Comparison of ENCODE assay signal across 8 mouse cellular contexts in the genomic region with DNA sequence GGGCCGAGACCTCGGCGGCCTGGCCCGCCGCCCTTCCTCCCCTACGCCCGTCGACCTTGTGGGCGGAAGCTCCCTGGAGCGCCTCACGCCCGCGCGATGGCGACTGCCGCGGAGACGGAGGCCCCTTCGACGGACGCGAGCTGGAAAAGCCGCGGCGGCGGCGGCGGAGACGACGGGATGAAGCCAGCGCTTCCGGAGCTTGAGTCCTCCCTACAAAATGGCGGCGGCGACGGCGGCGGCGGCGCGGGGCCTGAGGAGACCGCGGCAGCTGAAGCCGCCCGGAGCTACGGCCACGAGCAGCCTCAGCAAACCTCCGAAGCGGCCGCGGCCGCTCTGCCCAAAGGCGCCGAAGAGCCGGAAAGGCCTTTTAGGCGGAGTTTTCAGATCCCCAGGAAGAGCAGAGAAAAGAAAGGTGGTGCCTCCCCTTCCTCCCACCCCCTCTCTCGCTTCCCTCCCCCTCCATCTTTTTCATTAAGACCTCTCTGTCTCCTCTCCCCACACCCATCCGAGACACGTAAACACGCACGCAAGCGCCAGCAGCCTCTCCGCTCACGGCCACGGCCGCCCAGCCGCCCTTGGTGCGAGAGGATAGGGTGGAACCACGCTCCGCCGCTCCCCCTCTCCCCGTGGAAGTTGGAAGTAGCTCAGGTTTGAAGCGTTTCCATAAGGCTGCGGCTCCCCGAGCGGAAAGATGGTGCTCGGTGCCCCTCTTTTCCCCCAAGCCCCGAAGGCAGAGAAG. TPM values are rescaled to one million over a fixed set of nuclear protein-coding genes. Genes with fewer than 3 reads are reported as not detected.
DNase-seq lines count a peak whose midpoint lies in the region; ATAC-seq lines count a peak whose summit lies in the region.

No protein-coding gene starts in this region.

- H3K27ac ChIP-seq in heart, embryonic 14.5 days (replicated peaks in 1 of 2; ENCODE audit: control insufficient read depth in 1 of 2, insufficient read depth in 1 of 2, low read depth in 2 of 2, low read length in 2 of 2): peak overlapping the region; percentile 86 to 100
- H3K27ac ChIP-seq in liver, embryonic 15.5 days (replicated peaks): peak overlapping the region; percentile 95
- peak overlapping the region; percentile 97 for H3K27ac ChIP-seq in neural tube, embryonic 12.5 days

- H3K4me2 ChIP-seq in heart, embryonic 14.5 days (ENCODE audit: low read length): peak overlapping the region; percentile 96
- peak overlapping the region; percentile 94 for H3K4me2 ChIP-seq in liver, embryonic 15.5 days
- peak overlapping the region; percentile 73 for H3K4me2 ChIP-seq in neural tube, embryonic 12.5 days (replicated peaks)

- peak overlapping the region; percentile 71 to 81 for H3K4me3 ChIP-seq in heart, embryonic 14.5 days (ENCODE audit: control insufficient read depth in 1 of 2, insufficient read depth in 1 of 2, low read depth in 1 of 2, low read length in 2 of 2)
- peak overlapping the region; percentile 86 for H3K4me3 ChIP-seq in liver, embryonic 15.5 days (replicated peaks)
- H3K4me3 ChIP-seq in neural tube, embryonic 12.5 days: peak overlapping the region; percentile 65

- peaks cover 17% of the 10 kb centered on the region for H3K36me3 ChIP-seq in heart, embryonic 14.5 days (ENCODE audit: control insufficient read depth, insufficient read depth, low read length)
- peaks cover 17% of the 10 kb centered on the region; the same call in 1 of the 2 replicates for H3K36me3 ChIP-seq in liver, embryonic 15.5 days (replicated peaks)
- H3K36me3 ChIP-seq in neural tube, embryonic 12.5 days: peaks cover 13% of the 10 kb centered on the region

- WGBS in heart, embryonic 14.5 days: under 1% methylated on average over 77 of the region's 78 CpGs
- under 1% methylated on average over 78 of the region's 78 CpGs for WGBS in liver, embryonic 15.5 days (ENCODE audit: insufficient replicate concordance)
- WGBS in neural tube, embryonic 12.5 days: under 1% methylated on average over 71 of the region's 78 CpGs

- H3K27me3 ChIP-seq in heart, embryonic 14.5 days (ENCODE audit: control insufficient read depth, insufficient read depth, low read length): no peaks in the 10 kb centered on the region
- H3K27me3 ChIP-seq in liver, embryonic 15.5 days: peaks cover 5% of the 10 kb centered on the region; the same call in 1 of the 2 replicates
- no peaks in the 10 kb centered on the region for H3K27me3 ChIP-seq in neural tube, embryonic 12.5 days (replicated peaks)

- peak overlapping the region; percentile 95 for H3K9ac ChIP-seq in heart, embryonic 14.5 days (ENCODE audit: low read length)
- peak overlapping the region; percentile 89 for H3K9ac ChIP-seq in liver, embryonic 15.5 days
- peak overlapping the region; percentile 92 for H3K9ac ChIP-seq in neural tube, embryonic 12.5 days

- DNase-seq in CD4-positive, CD25-positive, alpha-beta regulatory T cell, adult 2 months (ENCODE audit: low read depth, low spot score): peak; percentile 90
- DNase-seq in brain, embryonic 18.5 days (ENCODE audit: low read depth, low spot score): peak; percentile 76
- peak; percentile 88 for DNase-seq in kidney, postnatal 14 days
- peak; percentile 89 for DNase-seq in telencephalon, adult 2 months (ENCODE audit: low read depth, low spot score)

- peaks cover 17% of the 10 kb centered on the region for H3K9me3 ChIP-seq in heart, embryonic 14.5 days (ENCODE audit: control insufficient read depth, low read length)
- H3K9me3 ChIP-seq in liver, embryonic 15.5 days (replicated peaks): 0 out of 2 replicates have a peak, but pooled peaks cover 6% of the 10 kb centered on the region
- H3K9me3 ChIP-seq in neural tube, embryonic 12.5 days: peaks cover 12% of the 10 kb centered on the region

- H3K4me1 ChIP-seq in heart, embryonic 14.5 days (ENCODE audit: control insufficient read depth in 2 of 2, insufficient read depth in 2 of 2, low read length in 2 of 2): peaks cover 2 to 3% of the 10 kb centered on the region in 2 experiments; a peak in 2 of 4 replicates
- H3K4me1 ChIP-seq in liver, embryonic 15.5 days (replicated peaks): peaks cover 12% of the 10 kb centered on the region
- 0 out of 2 replicates have a peak, but pooled peaks cover 3% of the 10 kb centered on the region for H3K4me1 ChIP-seq in neural tube, embryonic 12.5 days

- ATAC-seq in erythroid progenitor cell, adult 5-6 weeks (replicated peaks; ENCODE audit: low FRiP score, poor library complexity, severe bottlenecking): peak; percentile 85
- peak; percentile 74 for ATAC-seq in heart, embryonic 14.5 days (ENCODE audit: insufficient number of reproducible peaks, insufficient read depth, low FRiP score, low read depth)
- peak; percentile 82 for ATAC-seq in liver, embryonic 15.5 days (ENCODE audit: insufficient read depth)
- ATAC-seq in neural tube, embryonic 12.5 days (ENCODE audit: low FRiP score, low read depth): peak; percentile 85

RNA-seq across cellular contexts. Expression of gene Fam208a, which starts 0.5 kb away (rescaled TPM):
- 46.1 and 66.2 TPM in 2 replicates for total RNA-seq in erythroid progenitor cell, adult 5-6 weeks (2015; ENCODE audit: low replicate concordance)
- total RNA-seq in erythroid progenitor cell, adult 5-6 weeks (2017; ENCODE audit: low replicate concordance): 66.9 and 78.3 TPM in 2 replicates
- polyA plus RNA-seq in heart, embryonic 14.5 days (2014; fragmentation: Nextera tagmentation; extraction: Ambion mirVana): 13.6 and 13.8 TPM in 2 replicates
- polyA plus RNA-seq in liver, embryonic 15.5 days (2015; fragmentation: Nextera tagmentation; extraction: Ambion mirVana): 4.1 and 4.7 TPM in 2 replicates
- polyA plus RNA-seq in neural tube, embryonic 12.5 days (2016; fragmentation: Nextera tagmentation; extraction: Ambion mirVana): 20.1 and 21.3 TPM in 2 replicates

Comparison
In these comparisons a context has a peak if more than half of its experiments do, and no peak if none do; other contexts are left out.
1. Peak in every context shown above with its lines: DNase-seq, ATAC-seq, H3K4me3 ChIP-seq and H3K27ac ChIP-seq.